Mouse (Mus musculus): ENCODE results near the gene Ccn1.
A peak's percentile ranks its signal among the peaks of the same experiment; 100 is the strongest.

Gene Ccn1

DNA sequence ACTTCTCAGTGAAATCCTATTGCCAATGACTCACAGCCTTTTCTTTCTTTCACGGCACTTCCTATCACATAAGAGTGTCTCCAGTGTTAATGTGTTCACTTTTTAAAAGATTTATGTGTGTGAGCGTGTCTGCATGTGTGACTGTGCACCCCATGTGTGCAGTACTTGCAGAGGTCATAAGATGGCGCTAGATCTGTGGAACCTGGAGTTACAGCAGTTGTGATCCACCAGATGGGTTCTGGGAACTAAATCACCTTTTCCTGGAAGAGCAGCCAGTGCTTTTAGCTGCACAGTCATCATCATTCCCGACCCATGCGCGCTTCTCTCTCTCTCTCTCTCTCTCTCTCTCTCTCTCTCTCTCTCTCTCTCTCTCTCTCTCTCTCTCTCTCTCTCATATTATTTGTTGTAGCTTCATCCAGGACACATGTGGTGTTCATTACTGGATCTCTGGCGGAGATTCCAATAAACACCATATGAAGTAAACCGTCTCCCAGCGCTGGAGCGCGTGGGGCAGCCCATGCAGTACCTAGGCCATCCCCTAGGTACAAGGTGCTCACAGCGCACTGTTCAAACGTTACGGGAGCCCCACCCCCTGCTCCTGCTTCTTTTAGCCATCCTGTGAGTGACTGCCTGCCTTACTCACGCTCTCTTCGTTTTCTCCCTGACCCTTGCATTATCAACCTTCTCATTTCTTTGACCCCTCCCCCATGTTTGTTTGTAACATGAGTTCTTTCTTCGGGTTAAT lies 30.0 kb downstream of the Ccn1 start:
- no peak for DNase-seq (ENCODE audit: low read depth, low spot score)

GRCm38 (mm10) chr3:145618299-145618698 lies 31.5 kb downstream of the Ccn1 start:
- DNase-seq (ENCODE audit: low read depth, low spot score): no peak

DNA sequence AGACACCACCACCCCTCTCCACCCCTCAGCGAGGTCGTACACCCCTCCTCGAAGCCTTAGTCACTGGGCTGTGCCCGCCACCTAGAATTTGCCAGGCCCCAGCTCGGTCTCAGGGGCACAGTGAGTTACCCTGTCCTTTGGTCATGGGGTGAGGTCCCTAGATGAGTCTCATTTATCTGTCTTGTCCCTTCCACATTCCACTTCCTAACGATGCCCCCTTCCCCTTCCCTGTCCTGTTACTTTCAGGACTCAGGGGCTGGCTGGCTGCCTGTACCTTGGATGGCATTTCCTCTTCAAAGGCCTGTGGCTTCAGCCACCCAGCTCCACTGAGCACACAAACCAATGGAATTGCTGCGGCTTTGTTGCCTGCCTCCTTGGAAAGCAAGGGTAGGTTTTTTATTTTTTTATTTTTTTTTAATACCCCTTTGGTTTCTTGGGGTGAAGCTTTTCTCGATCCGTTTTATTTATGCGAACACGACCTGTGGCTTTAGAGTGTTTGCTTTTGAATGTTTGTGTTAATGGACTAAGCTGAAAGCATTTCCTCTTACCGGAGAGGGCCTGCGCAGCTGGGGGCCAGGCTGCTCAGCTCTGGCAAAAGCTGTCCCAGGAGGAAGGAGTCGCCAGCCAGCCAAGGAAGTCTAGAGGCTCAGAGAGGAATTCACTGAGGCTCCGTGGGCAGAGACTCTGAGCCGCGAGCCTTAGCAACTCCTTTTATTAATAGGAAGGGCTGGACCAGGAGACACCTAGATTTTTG lies 35.2 kb downstream of the Ccn1 start:
- DNase-seq (ENCODE audit: low read depth, low spot score): peak; percentile 10

GRCm38 (mm10) chr3:145613234-145613633 lies 36.5 kb downstream of the Ccn1 start:
- no peak for DNase-seq (ENCODE audit: low read depth, low spot score)

- peak; percentile 55 for DNase-seq (ENCODE audit: low read depth, low spot score)
These were observed 37.1 kb downstream of the Ccn1 start for GRCm38 (mm10) chr3:145612662-145613061.

GRCm38 (mm10) chr3:145608320-145608719 lies 41.5 kb downstream of the Ccn1 start:
- no peak for DNase-seq (ENCODE audit: low read depth, low spot score)

GRCm38 (mm10) chr3:145605437-145606123 lies 44.2 kb downstream of the Ccn1 start:
- no peak for DNase-seq (ENCODE audit: low read depth, low spot score)

DNA sequence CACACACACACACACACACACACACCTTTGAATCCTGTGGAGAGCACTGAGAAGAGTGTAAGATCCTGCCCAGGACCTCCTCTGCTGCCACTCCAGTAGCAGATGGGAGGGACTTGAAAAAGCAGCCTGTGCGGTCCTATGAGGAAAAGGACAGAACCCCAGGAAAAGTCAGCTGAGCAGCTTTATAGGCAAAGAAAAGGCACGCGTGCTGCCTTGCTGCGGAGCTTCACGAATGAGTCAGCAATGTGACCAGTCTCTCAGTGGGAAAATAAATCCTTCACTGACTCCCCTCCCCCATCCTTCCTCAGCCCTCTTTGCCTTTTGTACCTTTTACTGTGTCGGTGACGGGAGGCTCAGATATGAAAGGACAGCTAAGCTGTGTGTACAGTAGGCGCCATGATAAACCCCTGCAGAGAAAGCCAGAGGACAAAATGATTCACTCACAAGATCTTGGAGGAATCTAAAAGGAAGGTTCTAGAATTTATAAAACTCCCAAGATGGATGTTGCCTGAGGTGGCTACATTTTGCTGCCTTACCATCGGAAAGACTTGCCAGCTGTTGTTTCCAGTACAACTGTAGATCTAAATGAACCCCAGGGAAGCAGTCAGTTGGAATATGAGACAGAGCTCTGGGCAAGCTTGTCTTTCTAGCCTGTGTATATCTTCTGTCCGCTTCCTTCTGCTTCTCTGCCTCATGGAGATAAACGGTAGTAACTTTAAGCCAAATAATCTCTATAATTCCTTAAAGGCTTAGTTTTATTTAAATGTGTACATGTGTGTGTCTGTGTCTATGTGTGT lies 47.2 kb downstream of the Ccn1 start:
- DNase-seq (ENCODE audit: low read depth, low spot score): peak; percentile 36

DNA sequence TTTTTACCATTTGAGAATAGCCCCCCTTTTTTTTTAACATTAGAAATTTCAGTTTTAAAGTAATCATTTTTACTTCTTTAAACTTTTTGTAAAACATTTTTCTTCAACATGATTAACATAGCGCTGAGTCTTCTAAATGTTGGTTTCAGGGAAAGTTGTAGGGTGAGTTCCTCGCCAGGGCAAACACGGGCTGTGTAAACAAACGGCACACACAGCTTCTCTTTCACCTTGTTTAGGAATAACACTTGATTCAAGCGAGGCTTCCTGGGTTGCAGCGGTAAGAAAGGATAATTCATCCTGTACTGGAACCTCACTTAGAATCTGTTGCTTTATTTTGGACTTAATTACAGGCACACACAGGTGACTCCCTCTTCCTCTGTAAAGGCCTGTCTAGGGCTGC lies 48.4 kb downstream of the Ccn1 start:
- no peak for DNase-seq (ENCODE audit: low read depth, low spot score)

GRCm38 (mm10) chr3:145600801-145601200 lies 49.0 kb downstream of the Ccn1 start:
- no peak for DNase-seq (ENCODE audit: low read depth, low spot score)

- DNase-seq (ENCODE audit: low read depth, low spot score): no peak
These were observed 50.7 kb downstream of the Ccn1 start for GRCm38 (mm10) chr3:145599059-145599458.
